Comparison of ENCODE assay signal across 16 mouse cellular contexts in the genomic region with DNA sequence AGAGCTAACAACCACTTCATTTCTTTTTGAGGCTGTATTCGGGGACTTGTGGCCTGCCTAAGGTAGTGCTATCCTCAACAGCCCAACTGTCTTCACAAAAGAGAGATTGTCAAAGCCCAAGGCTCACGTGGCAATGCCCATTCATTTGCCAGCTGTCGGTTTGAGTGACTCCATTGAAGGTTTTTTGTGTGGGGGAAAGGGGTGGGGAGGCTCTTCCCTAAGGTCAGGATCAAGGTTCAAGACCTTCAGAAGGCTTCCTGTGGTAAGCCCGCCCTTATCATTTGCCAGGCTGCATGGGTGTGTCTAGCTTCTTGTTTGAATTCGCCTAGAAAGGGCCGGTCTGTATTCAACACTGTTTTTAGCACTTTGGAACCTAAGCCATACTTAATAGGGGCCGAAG.
DNase-seq lines count a peak whose midpoint lies in the region; ATAC-seq and TF ChIP-seq lines count a peak whose summit lies in the region.
"Had no signal": no experiment of that assay in that cellular context is flagged by ENCODE, and none has a peak within 500 bp of the region (broad histone marks: within the 10 kb centered on the region; RNA-seq: fewer than 3 reads in every experiment).

No protein-coding gene starts in this region.

- ATAC-seq in liver, embryonic 14.5 days (ENCODE audit: insufficient read depth), result peak; percentile 66
- no peak for ATAC-seq in granulocyte monocyte progenitor cell, adult 5-6 weeks (replicated peaks; ENCODE audit: poor library complexity, severe bottlenecking)
- ATAC-seq: activated CD4-positive, CD25-positive, alpha-beta regulatory T cell, adult 4 months had no signal

- no peak overlapping the region for H3K4me2 ChIP-seq in liver, embryonic 14.5 days (ENCODE audit: low read depth)

- peak; percentile 65 for DNase-seq in heart, adult 11 months
- no peak for DNase-seq in heart, postnatal 36 days
- DNase-seq in embryo, embryonic 10 days (ENCODE audit: low spot score), result peak; percentile 77
- DNase-seq in liver, embryonic 14.5 days (ENCODE audit: low read depth in 3 of 3, low spot score in 3 of 3), result no peak
- no peak for DNase-seq in gastrocnemius, postnatal 14 days
- DNase-seq in frontal cortex, postnatal 14 days (ENCODE audit: low spot score in 2 of 2), result no peak
- DNase-seq: B cell, adult 2 months; cerebellum, adult 2 months; heart, postnatal 10 days; kidney, adult 2 months; kidney, postnatal 4 days; lung, postnatal 10 days had no signal

- peak overlapping the region; percentile 82 for H3K27ac ChIP-seq in ES-Bruce4 (ENCODE audit: insufficient read depth, low read length)
- H3K27ac ChIP-seq in liver, embryonic 14.5 days, result no peak overlapping the region

- peaks cover 5% of the 10 kb centered on the region for H3K4me1 ChIP-seq in ES-Bruce4 (ENCODE audit: control insufficient read depth, insufficient read depth, low read length)
- peaks cover 0 to 15% of the 10 kb centered on the region in 2 experiments; a peak in 3 of 4 replicates for H3K4me1 ChIP-seq in liver, embryonic 14.5 days (replicated peaks; ENCODE audit: control insufficient read depth in 2 of 2, insufficient read depth in 2 of 2, low read length in 1 of 2)

- no peaks in the 10 kb centered on the region for H3K9me3 ChIP-seq in ES-Bruce4 (replicated peaks; ENCODE audit: control insufficient read depth, insufficient read depth, low read length, poor library complexity, severe bottlenecking)
- no peaks in the 10 kb centered on the region for H3K9me3 ChIP-seq in liver, embryonic 14.5 days (ENCODE audit: control insufficient read depth, low read length)

- H3K9ac ChIP-seq in ES-Bruce4 (ENCODE audit: low read depth, poor library complexity, severe bottlenecking), result no peak overlapping the region
- no peak overlapping the region for H3K9ac ChIP-seq in liver, embryonic 14.5 days (replicated peaks)

- WGBS in liver, embryonic 14.5 days (ENCODE audit: insufficient replicate concordance), result 24% methylated on average over 7 of the region's 7 CpGs

- intact Hi-C loops in heart, postnatal 36 days (cut with DNase I), result no loop called here
- intact Hi-C loops in gastrocnemius, postnatal 14 days (cut with DNase I; ENCODE audit: low total_unique reads), result loop anchor here (10.0 kb wide), 1 partner anchor 1417 kb away; no protein-coding TSS in a partner anchor

- no peak for TF ChIP-seq CTCF in ES-Bruce4 (IDR thresholded peaks at IDR 0.05; ENCODE audit: low read depth, low read length)
- TF ChIP-seq CTCF in liver, embryonic 14.5 days (IDR thresholded peaks at IDR 0.05; ENCODE audit: low read depth), result no peak

- no peak for TF ChIP-seq POLR2A in ES-Bruce4 (IDR thresholded peaks at IDR 0.05; ENCODE audit: insufficient read depth, low read length)

- peak; percentile 86; the same call in 1 of the 2 replicates for TF ChIP-seq EP300 in ES-Bruce4 (IDR thresholded peaks at IDR 0.05; ENCODE audit: insufficient read depth, low read depth, low read length)
- TF ChIP-seq EP300 in liver, embryonic 14.5 days (IDR thresholded peaks at IDR 0.05; ENCODE audit: low read depth), result no peak

- H3K27me3 ChIP-seq in ES-Bruce4 (ENCODE audit: control insufficient read depth, insufficient read depth, low read length, poor library complexity, severe bottlenecking), result no peaks in the 10 kb centered on the region
- H3K27me3 ChIP-seq in liver, embryonic 14.5 days (ENCODE audit: control insufficient read depth, insufficient read depth, low read length), result no peaks in the 10 kb centered on the region

- H3K4me3 ChIP-seq in ES-Bruce4 (ENCODE audit: low read depth, low read length), result no peak overlapping the region
- H3K4me3 ChIP-seq in liver, embryonic 14.5 days (ENCODE audit: insufficient read depth in 1 of 2, low read depth in 2 of 2, low read length in 2 of 2), result no peak overlapping the region
- H3K4me3 ChIP-seq: myocyte had no signal

- H3K36me3 ChIP-seq in ES-Bruce4 (ENCODE audit: control insufficient read depth, insufficient read depth, low read length, poor library complexity, severe bottlenecking), result no peaks in the 10 kb centered on the region
- no peaks in the 10 kb centered on the region for H3K36me3 ChIP-seq in liver, embryonic 14.5 days (replicated peaks; ENCODE audit: control insufficient read depth, insufficient read depth, low read depth)

Comparison
In these comparisons a context has a peak if more than half of its experiments do, and no peak if none do; other contexts are left out.
1. DNase-seq: peak in heart, adult 11 months (single experiment) and embryo, embryonic 10 days (single experiment); none in heart, postnatal 36 days (0 of 2), liver, embryonic 14.5 days (0 of 3), gastrocnemius, postnatal 14 days (single experiment) and frontal cortex, postnatal 14 days (0 of 2).